Mouse (Mus musculus): ENCODE measurements around the gene Lsm6. TPM values are rescaled to one million over a fixed set of nuclear protein-coding genes. Genes with fewer than 3 reads are reported as not detected.

Lsm6 gene
- polyA plus RNA-seq, 3 experiments from 2014 or later, result 121 to 194 (median 137) TPM

- no peak for ATAC-seq
These were observed 19.7 kb downstream of the Lsm6 start for GRCm38 (mm10) chr8:78801201-78801600.

DNA sequence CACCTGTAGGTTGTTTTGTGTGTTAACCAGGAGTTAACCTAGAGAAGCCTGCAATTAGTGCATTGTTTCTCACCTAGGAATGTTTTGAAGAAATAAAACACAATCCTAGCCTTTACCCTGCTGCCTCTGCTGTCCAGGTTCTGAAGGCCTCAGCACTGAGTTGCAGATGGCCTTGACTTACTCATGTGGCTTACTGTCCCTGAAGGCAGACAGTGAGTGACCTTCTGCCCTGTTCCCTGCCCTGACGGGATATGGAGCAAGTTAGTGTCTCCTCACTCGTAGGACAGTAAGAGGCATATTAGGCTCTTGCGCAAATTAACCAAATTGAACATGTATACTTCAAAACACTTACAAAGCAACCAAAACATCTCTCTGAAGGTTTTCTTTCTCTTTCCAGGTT is 22.3 kb downstream of the Lsm6 start:
- ATAC-seq, result no peak

DNA sequence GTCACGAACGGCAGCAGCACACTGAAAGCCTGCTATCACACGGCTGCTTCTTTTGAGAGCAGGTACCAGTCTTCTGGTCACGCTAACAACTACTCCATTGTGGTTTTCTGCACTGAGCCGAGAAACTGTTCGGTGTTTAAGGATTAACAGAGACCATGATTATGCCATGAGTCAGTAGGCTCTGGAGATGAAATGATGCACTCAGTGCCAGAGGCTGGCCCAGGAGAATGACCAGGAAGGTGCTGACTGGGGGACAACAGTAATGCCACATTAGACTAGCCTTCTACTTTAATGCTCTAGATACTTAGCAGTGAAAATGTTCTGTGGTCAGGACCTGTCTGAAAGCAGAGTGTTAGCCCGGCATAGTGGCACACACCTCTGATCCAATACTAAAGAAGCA is 23.0 kb downstream of the Lsm6 start:
- no peak for ATAC-seq

DNA sequence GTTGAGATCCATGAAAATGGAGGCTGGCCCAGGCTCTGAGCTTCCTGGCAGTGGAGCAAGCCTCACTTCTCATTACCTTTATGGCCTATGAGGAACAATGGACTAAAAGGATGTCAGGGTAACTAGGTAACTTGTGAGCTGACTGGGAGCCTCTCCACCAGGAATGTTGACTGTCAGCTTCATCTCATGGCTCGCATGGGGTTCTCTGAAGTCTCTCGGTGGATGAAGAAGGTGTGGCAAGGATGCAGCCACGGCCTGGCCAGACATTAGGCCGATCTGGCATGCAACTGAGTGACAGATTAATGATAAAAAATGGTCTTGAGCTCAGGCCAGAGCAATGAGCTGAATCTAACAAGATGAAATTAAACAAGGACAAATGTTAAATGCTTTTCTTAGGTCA is 27.7 kb downstream of the Lsm6 start:
- no peak for ATAC-seq

GRCm38 (mm10) chr8:78776816-78777215 is 44.1 kb downstream of the Lsm6 start:
- no peak for ATAC-seq

DNA sequence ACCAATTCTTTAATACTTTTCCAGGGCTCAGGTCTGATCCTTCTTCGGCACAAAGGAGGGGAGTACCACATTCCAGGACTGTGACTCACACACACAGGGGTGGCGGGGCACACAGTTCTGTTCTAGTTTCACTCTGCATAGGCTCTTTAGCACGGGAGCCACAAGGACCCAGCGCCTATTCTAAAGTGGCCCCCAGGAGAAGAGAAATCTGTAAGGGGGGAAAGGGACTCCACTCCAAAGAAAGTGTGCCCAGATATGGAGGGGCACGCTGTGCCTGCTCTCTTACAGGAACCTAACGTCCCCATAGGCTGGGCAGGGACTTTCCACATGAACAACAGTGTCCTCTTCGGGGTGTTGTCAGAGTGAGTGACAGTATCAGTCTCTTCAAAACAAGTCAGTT is 49.7 kb downstream of the Lsm6 start:
- ATAC-seq, result no peak

DNA sequence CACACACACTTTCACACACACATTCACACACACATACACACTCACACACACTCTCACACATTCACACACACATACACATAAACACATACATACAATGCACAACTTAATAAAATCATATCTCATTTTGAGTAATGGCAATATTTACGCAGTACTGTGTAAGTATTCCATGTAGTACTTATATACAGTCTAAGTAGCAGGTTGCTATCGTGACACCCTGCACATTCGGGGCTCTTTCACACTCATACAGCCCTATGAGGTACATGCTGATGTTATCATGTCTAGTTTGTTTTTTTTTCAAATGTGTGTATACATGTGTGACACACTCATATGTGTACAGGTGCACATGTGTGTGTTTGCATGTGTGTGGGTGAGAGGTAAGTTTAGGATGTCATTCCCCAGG is 50.4 kb downstream of the Lsm6 start:
- no peak for ATAC-seq

DNA sequence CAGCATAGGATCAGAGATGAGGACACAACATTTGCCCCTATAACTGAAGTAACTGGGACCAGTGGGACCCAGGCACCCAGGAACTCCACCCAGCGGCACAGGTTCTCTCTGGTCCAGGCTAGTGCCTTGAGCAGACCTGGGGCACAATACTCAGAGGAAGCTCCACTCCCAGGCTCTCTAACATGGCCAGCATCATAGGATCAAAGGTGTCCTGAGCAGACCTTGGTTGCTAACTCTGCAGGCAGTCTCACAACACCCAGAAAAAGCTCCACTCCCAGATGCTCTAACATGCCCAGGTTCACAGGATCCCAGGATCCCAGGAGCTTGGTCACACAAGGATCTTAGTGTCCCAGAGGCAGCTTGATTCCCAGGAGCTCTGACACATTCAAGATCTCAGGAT is 55.4 kb downstream of the Lsm6 start:
- no peak for ATAC-seq

- ATAC-seq, result no peak
These were observed 56.0 kb downstream of the Lsm6 start for GRCm38 (mm10) chr8:78764976-78765375.

DNA sequence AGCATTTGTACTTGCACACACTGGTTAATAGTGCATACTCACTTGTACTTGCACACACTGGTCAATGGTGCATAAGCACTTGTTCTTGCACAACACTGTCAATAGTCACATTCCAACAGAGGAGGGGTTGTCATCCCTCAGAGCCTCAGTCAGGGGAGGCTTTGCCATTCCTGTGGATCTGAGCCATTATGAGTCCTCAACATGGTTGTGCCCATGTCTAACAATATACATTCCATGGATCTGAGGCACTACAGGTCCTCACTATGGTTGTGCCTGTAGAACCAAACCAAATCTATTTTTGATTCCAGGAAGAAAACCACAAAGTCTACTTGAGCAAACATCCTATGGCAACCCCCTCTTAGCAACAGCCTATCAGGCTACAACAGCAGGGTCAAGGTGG is 61.8 kb downstream of the Lsm6 start:
- ATAC-seq, result no peak

DNA sequence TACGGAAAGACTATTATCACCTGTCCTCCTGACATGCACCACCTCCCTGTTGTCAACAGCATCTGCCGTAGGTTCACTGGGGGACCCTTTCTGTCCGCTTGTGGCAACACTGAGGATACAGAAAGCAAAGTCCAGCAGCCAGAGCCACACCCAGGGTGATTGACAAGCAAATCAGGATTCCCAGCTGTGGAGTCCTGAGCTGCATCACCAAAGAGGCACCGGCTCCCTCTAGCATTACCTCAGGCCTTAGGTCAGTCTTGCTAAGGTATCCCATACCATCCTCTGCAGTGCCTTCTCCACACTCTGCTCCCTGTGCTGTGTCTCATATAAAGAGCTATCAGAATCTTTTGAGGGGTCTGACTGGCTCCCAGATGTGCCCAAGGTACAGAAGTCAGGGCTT is 66.0 kb downstream of the Lsm6 start:
- no peak for ATAC-seq

Other genes with a start within 250 kb of the Lsm6 start
- gene Zfp827, start 207.3 kb upstream of the Lsm6 start, polyA plus RNA-seq (2017; shearing (Covaris generic)), result 1 to 10 TPM; 2.0 to 7.7 (median 6.2) TPM

All from inflammation-experienced regulatory T-cells, adult 6 months (primary cell).